Mouse (Mus musculus) G1E (cell line): ENCODE results near the gene Prune1. TPM values are rescaled to one million over a fixed set of nuclear protein-coding genes. Genes with fewer than 3 reads are reported as not detected.
A peak's percentile ranks its signal among the peaks of the same experiment; 100 is the strongest.

Source experiments
- ATAC-seq: 2 replicates; pipeline ENCODE4 v1.8.0; 2016; ENCODE audit warnings: mild to moderate bottlenecking; ENCODE audit not compliant: insufficient number of reproducible peaks, poor library complexity, low FRiP score, severe bottlenecking; ENCODE audit errors: extremely low read depth
- DNase-seq: peaks from one replicate; pipeline ENCODE4 v3.0.0; 2012; ENCODE audit warnings: low spot score
- H3K27me3 ChIP-seq: 2 replicates; pipeline ENCODE4 v1.6.1; 2012; ENCODE audit warnings: mild to moderate bottlenecking, low read length, inconsistent platforms; ENCODE audit not compliant: insufficient read depth
- H3K36me3 ChIP-seq: replicated peaks from 2 replicates; pipeline ENCODE3; 2012; ENCODE audit warnings: mild to moderate bottlenecking, inconsistent platforms
- H3K4me1 ChIP-seq: 2 replicates; pipeline ENCODE4 v1.6.1; 2012; ENCODE audit warnings: low read depth, low read length, inconsistent platforms, mixed read lengths; ENCODE audit not compliant: insufficient read depth
- H3K4me3 ChIP-seq: 2 replicates; pipeline ENCODE4 v1.5.1; 2012; ENCODE audit warnings: low read depth, mild to moderate bottlenecking, inconsistent platforms, low read length, moderate library complexity, mixed read lengths
- H3K9me3 ChIP-seq: replicated peaks from 2 replicates; pipeline ENCODE4 v1.6.1; 2012; ENCODE audit warnings: inconsistent platforms
- CTCF ChIP-seq: IDR thresholded peaks from 2 replicates; pipeline ENCODE4 v1.5.1; 2012; ENCODE audit warnings: low read depth, low read length, inconsistent platforms, mixed read lengths
- GATA1 ChIP-seq: IDR thresholded peaks from 2 replicates; pipeline ENCODE4 v1.6.1; 2012; ENCODE audit warnings: borderline replicate concordance, low read length, inconsistent platforms, mixed read lengths
- GATA2 ChIP-seq: IDR thresholded peaks from 2 replicates; pipeline ENCODE4 v1.6.1; 2012; ENCODE audit warnings: low read depth, low read length, inconsistent platforms, borderline replicate concordance
- POLR2AphosphoS5 ChIP-seq: IDR thresholded peaks from 2 replicates; pipeline ENCODE4 v1.6.1; 2012; ENCODE audit warnings: low read depth, low read length, inconsistent platforms; ENCODE audit not compliant: insufficient replicate concordance
- TAL1 ChIP-seq: conservative IDR thresholded peaks from 2 replicates; pipeline ENCODE4 v1.6.1; 2012; ENCODE audit warnings: low read depth, low read length, inconsistent platforms, mixed read lengths
- polyA plus RNA-seq: library from polyadenylated mRNA; stranded (reverse); fragments of >175 nt; gene quantifications from 2 replicates; pipeline ENCODE4 v1.2.3, GENCODE M21; 2012
- total RNA-seq, 2 experiments: library from RNA; stranded (forward) in 1 of 2; stranded (reverse) in 1 of 2; fragments of 200-1000 nt in 1 of 2; fragments of >200 nt in 1 of 2; fragmentation: Nextera tagmentation in 1 of 2; gene quantifications; 2 replicates each; pipeline ENCODE4 v1.2.3; 2014 to 2017

The Prune1 gene
- total and polyA plus RNA-seq, 3 experiments = 4.8 to 33.5 (median 15.1) TPM

DNA sequence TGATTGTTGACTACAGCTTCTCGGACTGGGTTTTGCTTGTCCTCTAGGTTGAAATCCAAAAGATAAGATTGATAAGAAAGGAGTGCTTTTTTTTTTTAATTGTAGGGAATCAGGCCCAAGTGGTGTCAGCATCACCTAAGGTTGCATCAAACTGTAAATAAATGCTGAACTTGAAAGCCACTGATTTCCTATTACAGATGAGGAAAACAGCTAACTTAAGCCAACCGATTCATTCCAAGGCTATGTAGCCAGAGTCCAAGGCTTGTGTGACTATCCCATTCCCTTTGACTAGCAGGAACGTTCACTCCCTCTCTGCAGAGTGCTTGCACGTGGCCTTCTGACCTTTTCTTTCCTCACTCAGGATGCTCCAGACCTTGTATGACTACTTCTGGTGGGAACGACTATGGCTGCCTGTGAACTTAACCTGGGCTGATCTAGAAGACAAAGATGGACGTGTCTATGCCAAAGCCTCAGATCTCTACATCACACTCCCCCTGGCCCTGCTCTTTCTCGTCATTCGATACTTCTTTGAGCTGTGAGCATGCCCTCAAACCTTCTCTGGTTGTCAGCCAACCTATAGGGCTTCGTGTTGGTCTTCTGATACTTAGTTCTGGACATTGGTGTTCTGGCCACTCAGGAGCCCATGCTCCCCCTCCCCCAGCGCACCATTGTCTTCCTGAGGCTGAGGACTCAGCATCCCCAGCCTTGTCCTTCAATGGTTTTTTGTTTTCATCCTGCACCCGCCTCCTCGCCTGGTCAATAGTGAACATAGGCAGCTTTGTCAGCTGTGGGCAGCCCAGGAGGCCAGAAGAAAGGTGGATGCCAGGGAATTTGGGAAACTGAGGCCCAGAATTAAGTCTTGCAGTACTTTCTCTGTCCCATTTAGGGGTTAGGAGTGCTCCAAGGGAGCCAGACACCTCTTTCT lies 38.1 kb upstream of the Prune1 start:
- no peak for DNase-seq
- TF ChIP-seq CTCF = no peak
- no peak for TF ChIP-seq GATA1
- TF ChIP-seq GATA2 = no peak
- no peak for TF ChIP-seq TAL1
- TF ChIP-seq POLR2AphosphoS5 = 0 out of 2 replicates have a peak, but pooled peaks have one; percentile 74
- no peak overlapping the region; the same call in 1 of the 2 replicates for H3K4me3 ChIP-seq
- H3K4me1 ChIP-seq = peaks cover 80% of the 10 kb centered on the region
- no peaks in the 10 kb centered on the region for H3K27me3 ChIP-seq
- no peaks in the 10 kb centered on the region for H3K9me3 ChIP-seq
- H3K36me3 ChIP-seq = peaks cover 83% of the 10 kb centered on the region
- ATAC-seq = no peak

DNA sequence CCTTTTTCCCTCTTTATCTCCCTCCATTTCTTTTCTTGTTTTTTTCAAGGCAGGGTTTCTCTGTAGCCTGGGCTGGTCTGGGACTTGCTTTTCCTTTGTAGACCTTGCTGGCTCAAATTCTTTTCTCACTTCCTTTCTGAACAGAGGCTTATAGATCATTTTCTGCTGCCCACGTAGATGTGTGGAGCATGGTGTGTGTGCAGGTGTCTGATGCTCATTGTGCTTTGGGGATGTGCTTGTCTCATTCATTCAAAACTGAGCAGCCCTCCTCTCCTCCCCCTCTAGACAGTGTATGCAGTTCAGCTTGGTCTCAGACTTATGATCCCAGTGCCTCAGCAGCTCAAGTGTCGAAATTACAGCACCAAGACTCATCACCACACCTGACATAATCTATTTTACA lies 37.2 kb upstream of the Prune1 start:
- H3K27me3 ChIP-seq = no peaks in the 10 kb centered on the region
- ATAC-seq (no peak), DNase-seq (no peak)
- peaks cover 75% of the 10 kb centered on the region for H3K36me3 ChIP-seq
- peaks cover 79% of the 10 kb centered on the region for H3K4me1 ChIP-seq
- H3K4me3 ChIP-seq = peak overlapping the region; percentile 68; the same call in 1 of the 2 replicates
- TF ChIP-seq POLR2AphosphoS5 (no peak), TAL1 (no peak), GATA2 (no peak), CTCF (no peak), GATA1 (no peak)
- no peaks in the 10 kb centered on the region for H3K9me3 ChIP-seq

- Histone ChIP-seq H3K36me3 (peaks cover 69% of the 10 kb centered on the region), H3K9me3 (no peaks in the 10 kb centered on the region), H3K27me3 (no peaks in the 10 kb centered on the region), H3K4me1 (peaks cover 78% of the 10 kb centered on the region), H3K4me3 (peak overlapping the region; percentile 68; the same call in 1 of the 2 replicates)
- ATAC-seq = peak; percentile 26; the same call in 1 of the 2 replicates
- TF ChIP-seq TAL1 (no peak), POLR2AphosphoS5 (0 out of 2 replicates have a peak, but pooled peaks have one; percentile 63), GATA1 (no peak)
- DNase-seq = peak; percentile 46
Measured at GRCm38 (mm10) chr3:95318548-95318947, 36.7 kb upstream of the Prune1 start.

- DNase-seq (peak; percentile 69), ATAC-seq (no peak)
- peak overlapping the region; percentile 66 for H3K4me3 ChIP-seq
- peak; percentile 95 for TF ChIP-seq CTCF
- no peak for TF ChIP-seq POLR2AphosphoS5
- no peaks in the 10 kb centered on the region for H3K9me3 ChIP-seq
- no peaks in the 10 kb centered on the region for H3K27me3 ChIP-seq
- H3K36me3 ChIP-seq = peaks cover 61% of the 10 kb centered on the region
- H3K4me1 ChIP-seq = peaks cover 77% of the 10 kb centered on the region
Measured at GRCm38 (mm10) chr3:95317414-95318080, 35.7 kb upstream of the Prune1 start.

- Histone ChIP-seq H3K4me3 (peak overlapping the region; percentile 79), H3K36me3 (peaks cover 48% of the 10 kb centered on the region), H3K4me1 (peaks cover 75% of the 10 kb centered on the region), H3K27me3 (no peaks in the 10 kb centered on the region), H3K9me3 (no peaks in the 10 kb centered on the region)
- ATAC-seq (no peak), DNase-seq (peak; percentile 38)
- TF ChIP-seq GATA2 = no peak
- no peak for TF ChIP-seq GATA1
- no peak for TF ChIP-seq POLR2AphosphoS5
- TF ChIP-seq CTCF = no peak
- no peak for TF ChIP-seq TAL1
Measured at GRCm38 (mm10) chr3:95315844-95316550, 34.1 kb upstream of the Prune1 start.

DNA sequence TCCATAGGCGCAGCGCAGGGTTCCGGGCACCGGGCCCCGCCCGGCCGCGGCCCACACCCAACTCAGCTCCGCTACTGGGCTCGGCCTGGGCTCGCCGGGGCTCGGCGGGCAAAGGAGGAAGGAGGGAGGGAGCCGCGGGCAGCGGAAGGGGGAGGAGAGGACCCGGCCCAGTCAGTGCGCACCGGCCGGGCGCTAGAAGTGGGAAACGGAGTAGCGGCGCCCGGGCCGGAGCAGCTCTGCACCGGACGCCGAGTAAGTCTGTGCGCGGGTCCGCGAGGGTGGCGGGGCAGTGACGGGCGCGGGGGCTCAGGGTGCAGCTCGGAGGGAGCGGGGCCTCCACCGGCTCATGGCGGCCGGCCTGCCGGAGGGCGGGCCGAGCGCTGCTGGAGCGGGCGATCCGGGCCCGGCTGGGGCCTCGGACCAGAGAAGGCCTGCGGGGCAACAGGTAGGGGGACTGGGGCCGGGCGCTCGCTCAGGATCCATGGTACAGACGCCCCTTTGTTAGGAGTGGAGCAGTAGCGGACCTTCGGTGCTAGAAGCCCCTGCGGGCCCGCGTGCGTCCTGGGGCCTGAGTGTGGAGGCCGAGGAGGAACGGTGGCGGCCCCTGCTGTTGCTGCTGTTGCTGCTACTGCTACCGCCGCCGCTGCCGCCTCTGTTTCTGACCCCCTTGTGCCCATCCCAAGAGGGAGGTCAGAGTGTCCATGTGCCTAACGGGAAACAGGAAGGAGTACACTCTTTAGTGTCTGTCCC lies 33.4 kb upstream of the Prune1 start:
- TF ChIP-seq POLR2AphosphoS5 (no peak), GATA1 (no peak), CTCF (no peak), GATA2 (no peak), TAL1 (no peak)
- no peaks in the 10 kb centered on the region for H3K9me3 ChIP-seq
- ATAC-seq (0 out of 2 replicates have a peak, but pooled peaks have one; percentile 18), DNase-seq (peak; percentile 95)
- peaks cover 75% of the 10 kb centered on the region for H3K4me1 ChIP-seq
- no peaks in the 10 kb centered on the region for H3K27me3 ChIP-seq
- peak overlapping the region; percentile 79 for H3K4me3 ChIP-seq
- H3K36me3 ChIP-seq = peaks cover 41% of the 10 kb centered on the region
